Mouse (Mus musculus) ES-E14 (cell line): ENCODE measurements around the gene 1700012B09Rik.

Experiments used
- CHD2 ChIP-seq: IDR thresholded peaks from 2 replicates; pipeline ENCODE4 v1.6.1; 2014; ENCODE audit warnings: mild to moderate bottlenecking, low read depth, low read length, inconsistent platforms
- HCFC1 ChIP-seq: IDR thresholded peaks from 2 replicates; pipeline ENCODE4 v1.6.1; 2012; ENCODE audit warnings: low read length, inconsistent platforms, borderline replicate concordance; ENCODE audit not compliant: insufficient read depth
- MAFK ChIP-seq: IDR thresholded peaks from 2 replicates; pipeline ENCODE4 v1.6.1; 2014; ENCODE audit warnings: mild to moderate bottlenecking, low read depth, low read length, inconsistent platforms; ENCODE audit not compliant: insufficient read depth
- ZC3H11A ChIP-seq: IDR thresholded peaks from 2 replicates; pipeline ENCODE4 v1.6.1; 2012; ENCODE audit warnings: low read depth, mild to moderate bottlenecking, inconsistent platforms, low read length, borderline replicate concordance
- ZNF384 ChIP-seq: IDR thresholded peaks from 2 replicates; pipeline ENCODE4 v1.6.1; 2012; ENCODE audit warnings: low read depth, low read length, inconsistent platforms

GRCm38 (mm10) chr9:14730941-14731541 is 39.8 kb downstream of the 1700012B09Rik start:
- no peak; the same call in 1 of the 2 replicates for TF ChIP-seq CHD2
- no peak for TF ChIP-seq ZC3H11A
- TF ChIP-seq HCFC1, result no peak
- TF ChIP-seq MAFK, result no peak
- TF ChIP-seq ZNF384, result no peak
